Mouse (Mus musculus) kidney, postnatal 0 days (tissue): ENCODE measurements around the gene Cant1. TPM values are rescaled to one million over a fixed set of nuclear protein-coding genes. Genes with fewer than 3 reads are reported as not detected.
"Not testable (repeated sequence)": the region's sequence is repeated elsewhere in the genome, so short reads cannot be mapped to it uniquely, and the experiment has no call there.

Experiments
- ATAC-seq: fragments of 200-750 bp; cut with Nextera tagmentation; replicated peaks from 2 replicates; pipeline ENCODE4 v1.8.0; 2017; ENCODE audit warnings: low read depth, moderate number of reproducible peaks, moderate TSS enrichment, moderate library complexity; ENCODE audit not compliant: low FRiP score
- DNase-seq: peaks from one replicate; pipeline ENCODE4 v3.0.0-alpha.2; 2016; ENCODE audit warnings: low spot score
- H3K27ac ChIP-seq: fragments of 300-500 bp; sonication (generic); 2 replicates; pipeline ENCODE4 v1.5.1; 2014; ENCODE audit warnings: mild to moderate bottlenecking
- H3K27me3 ChIP-seq: fragments of 300-500 bp; sonication (generic); 2 replicates; pipeline ENCODE4 v1.6.1; 2014; ENCODE audit warnings: low read length, mixed read lengths; ENCODE audit not compliant: insufficient read depth
- H3K36me3 ChIP-seq: fragments of 300-500 bp; sonication (generic); 2 replicates; pipeline ENCODE4 v1.6.1; 2014; ENCODE audit warnings: low read length, mixed read lengths; ENCODE audit not compliant: insufficient read depth
- H3K4me1 ChIP-seq: fragments of 300-500 bp; sonication (generic); replicated peaks from 2 replicates; pipeline ENCODE4 v1.6.1; 2014; ENCODE audit warnings: antibody characterized with exemption, low read length, mixed read lengths; ENCODE audit not compliant: insufficient read depth
- H3K4me2 ChIP-seq: fragments of 300-500 bp; sonication (generic); 2 replicates; pipeline ENCODE4 v1.6.1; 2014; ENCODE audit warnings: mild to moderate bottlenecking, low read length, moderate library complexity, mixed read lengths
- H3K4me3 ChIP-seq: fragments of 300-500 bp; sonication (generic); replicated peaks from 2 replicates; pipeline ENCODE4 v1.5.1; 2014; ENCODE audit warnings: low read depth, low read length
- H3K9ac ChIP-seq: fragments of 300-500 bp; sonication (generic); 2 replicates; pipeline ENCODE4 v1.6.1; 2014; ENCODE audit warnings: low read depth, low read length
- H3K9me3 ChIP-seq: fragments of 300-500 bp; sonication (generic); replicated peaks from 2 replicates; pipeline ENCODE4 v1.6.1; 2016; ENCODE audit warnings: low read length, inconsistent platforms, mixed read lengths
- CTCF ChIP-seq: IDR thresholded peaks from 2 replicates; pipeline ENCODE4 v1.5.1; 2016; ENCODE audit warnings: antibody characterized with exemption, low read depth, mild to moderate bottlenecking, moderate library complexity
- WGBS: fragments of 180-500 bp; shearing (Covaris S2); extraction: QIAGEN DNeasy Blood & Tissue Kit; methylation state at CpG from one replicate; pipeline ENCODE4 v1.1.7; 2014; 5-methylcytosine and 5-hydroxymethylcytosine counted together
- polyA plus RNA-seq: library from polyadenylated mRNA; unstranded; fragments of >200 nt; fragmentation: Nextera tagmentation; extraction: Ambion mirVana; gene quantifications from 2 replicates; pipeline ENCODE4 v1.2.1, GENCODE M21; 2015

The Cant1 gene
- polyA plus RNA-seq, 1 experiment from 2014 or later: 25.7 TPM

DNA sequence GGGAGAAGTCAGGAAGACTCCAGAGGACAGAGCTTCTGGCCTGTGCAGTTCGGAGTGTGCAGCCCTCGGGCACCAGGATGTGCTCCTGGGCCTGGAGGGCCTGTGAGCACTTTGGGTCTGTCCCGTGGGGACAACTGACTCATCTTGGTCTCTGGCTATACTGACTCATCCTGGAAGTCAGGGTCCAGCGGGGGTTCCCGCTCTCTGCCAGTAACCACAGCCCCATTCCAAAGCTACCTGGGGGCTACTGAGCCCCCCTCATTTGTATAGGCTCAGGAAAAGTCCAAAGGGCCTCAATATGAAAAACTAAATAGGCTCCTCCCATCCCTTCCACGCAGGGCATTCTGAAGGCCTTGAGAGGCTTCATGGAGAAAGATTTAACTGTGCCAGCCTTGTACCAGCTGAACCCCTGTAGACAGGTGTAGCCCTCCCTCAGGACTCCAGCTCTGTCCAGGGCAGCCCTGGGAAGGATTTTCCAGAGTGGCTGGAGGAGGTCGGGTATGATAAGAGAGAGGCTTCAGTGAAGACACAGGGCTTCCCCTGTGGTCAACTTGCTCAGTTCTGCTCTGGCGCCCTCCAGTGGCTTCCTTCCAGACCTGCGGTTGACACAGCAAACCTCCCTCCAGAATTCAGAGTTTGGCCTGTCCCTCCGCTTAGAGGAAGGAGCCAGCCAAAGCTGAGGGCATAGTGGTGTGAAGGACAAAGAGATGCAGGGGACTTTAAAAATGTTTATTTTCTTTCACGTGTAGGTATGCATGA lies 39.5 kb downstream of the Cant1 start:
- H3K9ac ChIP-seq: no peak overlapping the region
- DNase-seq (peak; percentile 92), ATAC-seq (peak; percentile 76)
- no peaks in the 10 kb centered on the region for H3K27me3 ChIP-seq
- no peaks in the 10 kb centered on the region; the same call in 1 of the 2 replicates for H3K4me1 ChIP-seq
- no peak overlapping the region for H3K4me2 ChIP-seq
- WGBS: 42% methylated on average over 11 of the region's 11 CpGs
- TF ChIP-seq CTCF: peak; percentile 90
- H3K9me3 ChIP-seq: no peaks in the 10 kb centered on the region
- no peaks in the 10 kb centered on the region for H3K36me3 ChIP-seq
- no peak overlapping the region for H3K27ac ChIP-seq
- H3K4me3 ChIP-seq: no peak overlapping the region

- Histone ChIP-seq H3K9ac (no peak overlapping the region), H3K36me3 (no peaks in the 10 kb centered on the region), H3K4me3 (no peak overlapping the region), H3K9me3 (no peaks in the 10 kb centered on the region), H3K27ac (no peak overlapping the region), H3K4me2 (no peak overlapping the region), H3K27me3 (no peaks in the 10 kb centered on the region), H3K4me1 (no peaks in the 10 kb centered on the region; the same call in 1 of the 2 replicates)
- TF ChIP-seq CTCF: no peak
- 76% methylated on average over 6 of the region's 6 CpGs for WGBS
- DNase-seq: no peak
- no peak for ATAC-seq
Observed at GRCm38 (mm10) chr11:118378656-118379055, 40.2 kb downstream of the Cant1 start.

DNA sequence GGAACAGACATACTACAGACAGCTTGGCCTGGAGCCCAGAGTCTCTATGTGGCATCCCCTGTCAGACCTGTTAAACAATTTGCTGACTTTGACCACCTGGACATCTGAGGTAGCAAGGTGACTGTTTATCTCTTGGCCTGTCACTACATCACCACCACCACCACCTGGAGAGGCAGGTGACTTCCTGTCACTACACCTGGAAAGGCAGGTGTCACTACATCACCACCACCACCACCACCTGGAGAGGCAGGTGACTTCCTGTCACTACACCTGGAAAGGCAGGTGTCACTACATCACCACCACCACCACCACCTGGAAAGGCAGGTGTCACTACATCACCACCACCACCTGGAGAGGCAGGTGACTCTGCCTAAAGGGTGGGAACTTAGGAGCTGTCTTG lies 42.6 kb downstream of the Cant1 start:
- H3K9ac ChIP-seq, ATAC-seq, H3K27me3 ChIP-seq, H3K27ac ChIP-seq, H3K4me2 ChIP-seq, H3K4me3 ChIP-seq, H3K9me3 ChIP-seq, H3K36me3 ChIP-seq, DNase-seq, H3K4me1 ChIP-seq: not testable (repeated sequence)

DNA sequence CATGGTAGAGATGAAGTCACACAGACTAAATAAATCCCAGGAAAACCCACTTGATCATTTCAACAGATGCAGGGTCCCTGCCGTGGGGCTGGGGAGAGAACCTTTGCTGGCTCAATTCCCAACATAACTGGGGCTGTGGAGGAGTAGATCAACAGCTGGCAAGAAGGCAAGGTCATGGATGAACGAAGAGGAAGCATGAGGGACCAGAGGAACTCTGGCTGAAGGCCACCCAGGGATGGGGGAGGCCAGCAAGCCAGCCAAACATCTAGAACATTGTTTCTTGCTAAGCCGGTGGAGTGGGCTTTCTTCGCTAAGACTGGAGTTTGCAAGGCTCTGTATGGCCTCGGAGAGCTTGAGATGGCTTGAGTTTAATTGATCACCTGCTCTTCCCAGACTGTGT lies 43.0 kb downstream of the Cant1 start:
- WGBS: 33% methylated on average over 5 of the region's 5 CpGs
- Histone ChIP-seq H3K4me3 (no peak overlapping the region), H3K27me3 (no peaks in the 10 kb centered on the region), H3K4me1 (no peaks in the 10 kb centered on the region; the same call in 1 of the 2 replicates), H3K36me3 (no peaks in the 10 kb centered on the region), H3K9ac (no peak overlapping the region), H3K27ac (no peak overlapping the region), H3K4me2 (no peak overlapping the region), H3K9me3 (no peaks in the 10 kb centered on the region)
- ATAC-seq: no peak
- peak; percentile 69 for DNase-seq
- no peak for TF ChIP-seq CTCF

- DNase-seq: no peak
- no peak overlapping the region for H3K9ac ChIP-seq
- 72% methylated on average over 8 of the region's 8 CpGs for WGBS
- H3K4me2 ChIP-seq: no peak overlapping the region
- no peak overlapping the region for H3K4me3 ChIP-seq
- H3K27ac ChIP-seq: no peak overlapping the region
- no peaks in the 10 kb centered on the region; the same call in 1 of the 2 replicates for H3K4me1 ChIP-seq
- ATAC-seq: no peak
- no peaks in the 10 kb centered on the region for H3K36me3 ChIP-seq
- no peak for TF ChIP-seq CTCF
- no peaks in the 10 kb centered on the region for H3K9me3 ChIP-seq
- H3K27me3 ChIP-seq: no peaks in the 10 kb centered on the region
Observed at GRCm38 (mm10) chr11:118375461-118375860, 43.4 kb downstream of the Cant1 start.

- ATAC-seq (no peak), DNase-seq (no peak)
- Histone ChIP-seq H3K4me3 (no peak overlapping the region), H3K9me3 (no peaks in the 10 kb centered on the region), H3K36me3 (no peaks in the 10 kb centered on the region), H3K4me1 (no peaks in the 10 kb centered on the region; the same call in 1 of the 2 replicates), H3K4me2 (no peak overlapping the region), H3K9ac (no peak overlapping the region), H3K27ac (no peak overlapping the region), H3K27me3 (no peaks in the 10 kb centered on the region)
- peak; percentile 31; the same call in 1 of the 2 replicates for TF ChIP-seq CTCF
Observed at GRCm38 (mm10) chr11:118375006-118375405, 43.9 kb downstream of the Cant1 start.

DNA sequence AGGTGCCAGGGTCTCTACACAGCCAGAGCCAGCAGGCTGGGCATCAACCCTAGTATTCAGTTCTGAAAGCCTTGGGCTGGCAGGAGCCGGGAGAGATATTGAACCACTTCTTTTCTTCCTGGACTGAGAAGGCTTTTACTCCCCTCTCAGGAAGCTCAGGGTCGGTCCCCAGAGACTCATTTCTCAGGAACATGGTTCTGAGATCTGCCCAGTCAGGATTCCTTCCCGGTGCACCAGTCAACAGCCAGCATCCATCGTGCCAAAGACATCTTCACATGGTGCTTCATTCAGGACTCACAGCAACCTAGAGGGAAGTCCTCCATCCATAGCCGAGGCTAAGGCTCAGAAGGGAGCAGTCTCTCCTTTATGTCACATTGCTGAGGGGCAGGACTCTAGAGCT lies 44.4 kb downstream of the Cant1 start:
- Histone ChIP-seq H3K9me3 (no peaks in the 10 kb centered on the region), H3K4me2 (no peak overlapping the region), H3K4me1 (no peaks in the 10 kb centered on the region; the same call in 1 of the 2 replicates), H3K36me3 (no peaks in the 10 kb centered on the region), H3K9ac (no peak overlapping the region), H3K27me3 (no peaks in the 10 kb centered on the region), H3K4me3 (no peak overlapping the region), H3K27ac (no peak overlapping the region)
- no peak for DNase-seq
- 67% methylated on average over 5 of the region's 5 CpGs for WGBS
- no peak for TF ChIP-seq CTCF
- no peak for ATAC-seq
